Mouse (Mus musculus) MEL (cell line): ENCODE measurements around the gene Nck2. TPM values are rescaled to one million over a fixed set of nuclear protein-coding genes. Genes with fewer than 3 reads are reported as not detected.

Source experiments
- DNase-seq: peaks from one replicate; pipeline ENCODE4 v3.0.0; 2011; ENCODE audit warnings: low read depth, low spot score
- H3K27ac ChIP-seq: 2 replicates; pipeline ENCODE4 v1.5.1; 2012; ENCODE audit warnings: low read depth, mild to moderate bottlenecking, control low read depth, low read length, moderate library complexity; ENCODE audit not compliant: control insufficient read depth
- H3K27me3 ChIP-seq, 2 experiments: fragments of 150-350 bp in 1 of 2; sonication (generic) in 1 of 2; 2 replicates each; pipeline ENCODE4 v1.6.1; 2012; ENCODE audit warnings: low read length in 2 of 2, mild to moderate bottlenecking in 2 of 2, improper control_type of control experiment in 1 of 2, moderate library complexity in 1 of 2; ENCODE audit not compliant: insufficient read depth in 2 of 2, control insufficient read depth in 1 of 2
- H3K36me3 ChIP-seq, 2 experiments: 2 replicates each; pipeline ENCODE4 v1.6.1; 2012 to 2014; ENCODE audit warnings: low read length in 2 of 2, improper control_type of control experiment in 1 of 2, inconsistent platforms in 1 of 2, mild to moderate bottlenecking in 1 of 2; ENCODE audit not compliant: insufficient read depth in 2 of 2, control insufficient read depth in 1 of 2
- H3K4me1 ChIP-seq, 2 experiments: fragments of 150-350 bp in 1 of 2; sonication (generic) in 1 of 2; 2 replicates each; pipeline ENCODE4 v1.6.1; 2012; ENCODE audit warnings: low read length in 2 of 2, improper control_type of control experiment in 1 of 2, mild to moderate bottlenecking in 1 of 2; ENCODE audit not compliant: insufficient read depth in 2 of 2, control insufficient read depth in 1 of 2
- H3K4me3 ChIP-seq, 2 experiments: fragments of 150-350 bp in 1 of 2; sonication (generic) in 1 of 2; 2 replicates each; pipeline ENCODE4 v1.5.1; 2012; ENCODE audit warnings: low read depth in 2 of 2, low read length in 2 of 2, mild to moderate bottlenecking in 2 of 2, moderate library complexity in 2 of 2, control low read depth in 1 of 2, improper control_type of control experiment in 1 of 2; ENCODE audit not compliant: control insufficient read depth in 1 of 2, insufficient read depth in 1 of 2
- H3K79me2 ChIP-seq: 2 replicates; pipeline ENCODE4 v1.6.1; 2012; ENCODE audit warnings: mild to moderate bottlenecking, low read length, moderate library complexity; ENCODE audit not compliant: control insufficient read depth, poor library complexity, insufficient read depth
- H3K9ac ChIP-seq: 2 replicates; pipeline ENCODE4 v1.6.1; 2012; ENCODE audit warnings: low read depth, mild to moderate bottlenecking, control low read depth, low read length, moderate library complexity; ENCODE audit not compliant: control insufficient read depth, poor library complexity, severe bottlenecking
- H3K9me3 ChIP-seq: fragments of 150-350 bp; sonication (generic); replicated peaks from 2 replicates; pipeline ENCODE4 v1.6.1; 2012; ENCODE audit warnings: mild to moderate bottlenecking, low read length, improper control_type of control experiment, moderate library complexity; ENCODE audit not compliant: insufficient read depth
- CHD2 ChIP-seq: IDR thresholded peaks from 2 replicates; pipeline ENCODE4 v1.6.1; 2011; ENCODE audit warnings: low read length, improper control_type of control experiment
- CTCF ChIP-seq, 3 experiments: IDR thresholded peaks in 2 of 3; conservative IDR thresholded peaks in 1 of 3; 2 replicates each; pipeline ENCODE4 v1.5.1; 2011 to 2012; ENCODE audit warnings: low read length in 3 of 3, low read depth in 2 of 3, mild to moderate bottlenecking in 2 of 3, improper control_type of control experiment in 1 of 3, inconsistent platforms in 1 of 3, mixed read lengths in 1 of 3, moderate library complexity in 1 of 3; ENCODE audit not compliant: control insufficient read depth in 1 of 3, insufficient read depth in 1 of 3, poor library complexity in 1 of 3, severe bottlenecking in 1 of 3
- GATA1 ChIP-seq: IDR thresholded peaks from 2 replicates; pipeline ENCODE4 v1.6.1; 2011; ENCODE audit warnings: low read depth, low read length, improper control_type of control experiment
- MAX ChIP-seq: IDR thresholded peaks from 2 replicates; pipeline ENCODE4 v1.6.1; 2011; ENCODE audit warnings: low read length, improper control_type of control experiment
- MEF2A ChIP-seq: IDR thresholded peaks from 2 replicates; pipeline ENCODE4 v1.6.1; 2014; ENCODE audit warnings: low read depth, mild to moderate bottlenecking, inconsistent platforms, low read length, improper control_type of control experiment; ENCODE audit not compliant: poor library complexity, insufficient replicate concordance, severe bottlenecking; ENCODE audit errors: extremely low read depth
- MYC ChIP-seq: IDR thresholded peaks from 2 replicates; pipeline ENCODE4 v1.6.1; 2011; ENCODE audit warnings: low read depth, mild to moderate bottlenecking, low read length, improper control_type of control experiment, moderate library complexity
- NRF1 ChIP-seq: IDR thresholded peaks from 2 replicates; pipeline ENCODE4 v1.6.1; 2014; ENCODE audit warnings: low read depth, mild to moderate bottlenecking, inconsistent platforms, low read length, improper control_type of control experiment, moderate library complexity; ENCODE audit not compliant: poor library complexity, insufficient read depth, severe bottlenecking
- SMC3 ChIP-seq: IDR thresholded peaks from 2 replicates; pipeline ENCODE4 v1.6.1; 2011; ENCODE audit warnings: low read depth, low read length, improper control_type of control experiment
- TAL1 ChIP-seq: IDR thresholded peaks from 2 replicates; pipeline ENCODE4 v1.6.1; 2012; ENCODE audit warnings: mild to moderate bottlenecking, inconsistent platforms, low read length, moderate library complexity, mixed read lengths
- TBP ChIP-seq: IDR thresholded peaks from 2 replicates; pipeline ENCODE4 v1.8.0; 2011; ENCODE audit warnings: low read depth, low read length, improper control_type of control experiment
- USF1 ChIP-seq: IDR thresholded peaks from 2 replicates; pipeline ENCODE4 v1.6.1; 2014; ENCODE audit warnings: low read depth, mild to moderate bottlenecking, inconsistent platforms, low read length, improper control_type of control experiment, moderate library complexity
- ZMIZ1 ChIP-seq: IDR thresholded peaks from 2 replicates; pipeline ENCODE4 v1.6.1; 2012; ENCODE audit warnings: low read depth, mild to moderate bottlenecking, inconsistent platforms, low read length, improper control_type of control experiment, moderate library complexity
- polyA plus RNA-seq, 2 experiments: library from polyadenylated mRNA; stranded (reverse) in 1 of 2; unstranded in 1 of 2; fragments of >175 nt in 1 of 2; fragments of >200 nt in 1 of 2; gene quantifications; 2 replicates each; pipeline versions ENCODE4 v1.2.1 to v1.2.4; 2012; ENCODE audit warnings: low replicate concordance in 2 of 2, low read depth in 1 of 2; ENCODE audit not compliant: insufficient read length in 2 of 2, insufficient read depth in 1 of 2, missing spikeins in 1 of 2
- total RNA-seq: library from RNA; depleted of rRNA; stranded (reverse); fragments of 300-350 nt; gene quantifications from 2 replicates; pipeline ENCODE4 v1.2.3, GENCODE M21; 2012

The Nck2 gene
- total and polyA plus RNA-seq, 3 experiments, result 9.4 to 12.4 TPM; not detected in 1

GRCm38 (mm10) chr1:43409019-43409418 lies 35.4 kb upstream of the Nck2 start:
- Histone ChIP-seq H3K27me3 (no peaks in the 10 kb centered on the region; a peak in 1 of 4 replicates), H3K4me1 (peaks cover 7 to 14% of the 10 kb centered on the region in 2 experiments), H3K27ac (no peak overlapping the region), H3K9ac (no peak overlapping the region), H3K79me2 (no peaks in the 10 kb centered on the region), H3K4me3 (no peak overlapping the region), H3K9me3 (no peaks in the 10 kb centered on the region), H3K36me3 (peaks cover 0 to 17% of the 10 kb centered on the region in 2 experiments; a peak in 2 of 4 replicates)
- DNase-seq, result no peak
- TF ChIP-seq CTCF (IDR thresholded peaks at IDR 0.05 in 2 of 3, conservative IDR thresholded peaks at IDR 0.05 in 1 of 3; ENCODE audit: control insufficient read depth in 1 of 3, insufficient read depth in 1 of 3, low read depth in 2 of 3, low read length in 3 of 3, poor library complexity in 1 of 3, severe bottlenecking in 1 of 3) (no peak), SMC3 (no peak), CHD2 (no peak)

GRCm38 (mm10) chr1:43412825-43413224 lies 31.6 kb upstream of the Nck2 start:
- no peaks in the 10 kb centered on the region for H3K79me2 ChIP-seq
- no peak for TF ChIP-seq TAL1
- 0 out of 2 replicates have a peak, but pooled peaks have one; percentile 9 for TF ChIP-seq USF1
- TF ChIP-seq, all 39 proteins: peak for 1
- peaks cover 11 to 14% of the 10 kb centered on the region in 2 experiments for H3K4me1 ChIP-seq
- H3K27ac ChIP-seq, result peak overlapping the region; percentile 45
- H3K36me3 ChIP-seq, result peaks cover 0 to 23% of the 10 kb centered on the region in 2 experiments; a peak in 2 of 4 replicates
- H3K27me3 ChIP-seq, result no peaks in the 10 kb centered on the region
- no peak overlapping the region for H3K9ac ChIP-seq
- no peak overlapping the region for H3K4me3 ChIP-seq
- DNase-seq, result peak; percentile 51
- H3K9me3 ChIP-seq, result no peaks in the 10 kb centered on the region

- TF ChIP-seq SMC3, result no peak
- no peak for TF ChIP-seq MYC
- no peak for TF ChIP-seq ZMIZ1
- no peak for TF ChIP-seq CTCF (IDR thresholded peaks at IDR 0.05 in 2 of 3, conservative IDR thresholded peaks at IDR 0.05 in 1 of 3; ENCODE audit: control insufficient read depth in 1 of 3, insufficient read depth in 1 of 3, low read depth in 2 of 3, low read length in 3 of 3, poor library complexity in 1 of 3, severe bottlenecking in 1 of 3)
- TF ChIP-seq MAX, result no peak
- TF ChIP-seq NRF1, result no peak
- no peak for TF ChIP-seq TBP
- no peak for TF ChIP-seq GATA1
- no peak for TF ChIP-seq MEF2A
- no peaks in the 10 kb centered on the region for H3K79me2 ChIP-seq
- H3K27ac ChIP-seq, result peak overlapping the region; percentile 45
- peaks cover 0 to 23% of the 10 kb centered on the region in 2 experiments; a peak in 2 of 4 replicates for H3K36me3 ChIP-seq
- H3K9me3 ChIP-seq, result no peaks in the 10 kb centered on the region
- H3K27me3 ChIP-seq, result no peaks in the 10 kb centered on the region
- H3K9ac ChIP-seq, result no peak overlapping the region
- H3K4me1 ChIP-seq, result peaks cover 11 to 14% of the 10 kb centered on the region in 2 experiments
- H3K4me3 ChIP-seq, result no peak overlapping the region
- DNase-seq, result peak; percentile 13
Observed at GRCm38 (mm10) chr1:43413298-43413697, 31.1 kb upstream of the Nck2 start.
